Mouse (Mus musculus) adrenal gland, postnatal 4 days (tissue): ENCODE data around the gene Ccdc91. TPM values are rescaled to one million over a fixed set of nuclear protein-coding genes. Genes with fewer than 3 reads are reported as not detected.

Source experiments
- DNase-seq, 2 experiments: peaks; one replicate each; pipeline ENCODE4 v3.0.0; 2021 to 2022; ENCODE audit warnings: low spot score in 2 of 2, mixed read lengths in 2 of 2
- total RNA-seq, 2 experiments: library from RNA; stranded (reverse); gene quantifications; 2 replicates each; pipeline ENCODE4 v1.2.3; 2021

Ccdc91 gene
- total RNA-seq, 2 experiments from 2014 or later = 29.9 to 34.1 TPM

- DNase-seq = no peak
Measured at GRCm38 (mm10) chr6:147676214-147676613, 200.6 kb downstream of the Ccdc91 start.

Other genes with a start within 250 kb of the Ccdc91 start
- gene Pthlh, start 211.6 kb upstream of the Ccdc91 start, total RNA-seq = 1 to 10 TPM in 1 of 2 experiments, under 1 TPM in 1; 0.45 to 1.0 TPM